Mouse (Mus musculus) embryonic facial prominence, embryonic 10.5 days (tissue): ENCODE measurements around the gene Adamts6. TPM values are rescaled to one million over a fixed set of nuclear protein-coding genes. Genes with fewer than 3 reads are reported as not detected.

Experiments
- DNase-seq: peaks from one replicate; pipeline ENCODE4 v3.0.0-alpha.2; 2017; ENCODE audit warnings: low spot score
- H3K27ac ChIP-seq: fragments of 300-500 bp; sonication (generic); replicated peaks from 2 replicates; pipeline ENCODE4 v1.5.1; 2016; ENCODE audit warnings: mild to moderate bottlenecking
- H3K27me3 ChIP-seq: fragments of 300-500 bp; sonication (generic); replicated peaks from 2 replicates; pipeline ENCODE4 v1.6.1; 2016; ENCODE audit warnings: low read depth, mild to moderate bottlenecking; ENCODE audit not compliant: poor library complexity, severe bottlenecking
- H3K36me3 ChIP-seq: fragments of 300-500 bp; sonication (generic); replicated peaks from 2 replicates; pipeline ENCODE4 v1.6.1; 2016; ENCODE audit warnings: mild to moderate bottlenecking, moderate library complexity
- H3K4me1 ChIP-seq: fragments of 300-500 bp; sonication (generic); 2 replicates; pipeline ENCODE4 v1.6.1; 2016
- H3K4me3 ChIP-seq: fragments of 300-500 bp; sonication (generic); 2 replicates; pipeline ENCODE4 v1.5.1; 2016; ENCODE audit warnings: mild to moderate bottlenecking, moderate library complexity
- H3K9me3 ChIP-seq: fragments of 300-500 bp; sonication (generic); 2 replicates; pipeline ENCODE4 v1.6.1; 2016; ENCODE audit warnings: mild to moderate bottlenecking
- WGBS: fragments of 180-500 bp; shearing (Covaris S2); methylation state at CpG from one replicate; pipeline ENCODE4 v1.1.7; 2016; 5-methylcytosine and 5-hydroxymethylcytosine counted together
- polyA plus RNA-seq: library from polyadenylated mRNA; unstranded; fragments of >200 nt; fragmentation: Nextera tagmentation; extraction: Ambion mirVana; gene quantifications from 2 replicates; pipeline ENCODE4 v1.2.1, GENCODE M21; 2016

Adamts6 gene
- 2.8 and 3.6 TPM in 2 replicates for polyA plus RNA-seq

- H3K27ac ChIP-seq, result peak within 1 kb of the TSS; percentile 86
- H3K4me1 ChIP-seq, result peaks cover 30% of the 10 kb centered on the region
- no peaks in the 10 kb centered on the region for H3K9me3 ChIP-seq
- H3K36me3 ChIP-seq, result no peaks in the 10 kb centered on the region
- H3K4me3 ChIP-seq, result peak within 1 kb of the TSS; percentile 61
- no peaks in the 10 kb centered on the region for H3K27me3 ChIP-seq
- DNase-seq, result peak; percentile 50
- under 1% methylated on average over 23 of the region's 23 CpGs for WGBS
These were observed at the start of gene Adamts6 for GRCm38 (mm10) chr13:104287366-104288225. Gene Adamts6, plus strand, starts transcription at chr13:104287835.

GRCm38 (mm10) chr13:104258997-104259396, 28.6 kb upstream of the Adamts6 start:
- no peak for DNase-seq
- Histone ChIP-seq H3K36me3 (no peaks in the 10 kb centered on the region), H3K4me1 (no peaks in the 10 kb centered on the region), H3K27ac (no peak overlapping the region), H3K4me3 (no peak overlapping the region), H3K27me3 (no peaks in the 10 kb centered on the region), H3K9me3 (no peaks in the 10 kb centered on the region)
- WGBS, result 91% methylated on average over 3 of the region's 3 CpGs

DNA sequence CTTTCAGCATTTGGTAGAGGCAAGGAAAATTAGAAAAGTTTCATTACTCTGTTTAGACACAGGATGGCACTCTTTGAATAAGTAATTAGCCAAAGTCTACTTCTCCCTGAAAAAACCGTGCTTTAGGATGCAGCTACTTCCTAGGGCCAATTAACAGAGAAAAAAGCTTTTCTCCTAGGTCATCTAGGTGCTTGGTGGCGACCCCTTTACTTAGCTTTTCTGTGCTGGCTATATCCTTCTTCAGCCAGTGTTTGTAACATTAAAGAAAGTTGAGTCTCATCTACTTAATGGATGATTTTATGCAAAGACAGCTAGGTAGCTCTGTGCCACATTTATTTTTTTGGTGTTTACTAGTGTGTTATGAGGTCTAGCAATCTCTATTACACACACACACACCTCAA, 2.6 kb upstream of the Adamts6 start:
- H3K27ac ChIP-seq, result no peak overlapping the region
- no peaks in the 10 kb centered on the region for H3K36me3 ChIP-seq
- no peak overlapping the region for H3K4me3 ChIP-seq
- DNase-seq, result no peak
- H3K9me3 ChIP-seq, result no peaks in the 10 kb centered on the region
- 2% methylated on average over 2 of the region's 2 CpGs for WGBS
- H3K27me3 ChIP-seq, result no peaks in the 10 kb centered on the region
- H3K4me1 ChIP-seq, result peaks cover 30% of the 10 kb centered on the region

DNA sequence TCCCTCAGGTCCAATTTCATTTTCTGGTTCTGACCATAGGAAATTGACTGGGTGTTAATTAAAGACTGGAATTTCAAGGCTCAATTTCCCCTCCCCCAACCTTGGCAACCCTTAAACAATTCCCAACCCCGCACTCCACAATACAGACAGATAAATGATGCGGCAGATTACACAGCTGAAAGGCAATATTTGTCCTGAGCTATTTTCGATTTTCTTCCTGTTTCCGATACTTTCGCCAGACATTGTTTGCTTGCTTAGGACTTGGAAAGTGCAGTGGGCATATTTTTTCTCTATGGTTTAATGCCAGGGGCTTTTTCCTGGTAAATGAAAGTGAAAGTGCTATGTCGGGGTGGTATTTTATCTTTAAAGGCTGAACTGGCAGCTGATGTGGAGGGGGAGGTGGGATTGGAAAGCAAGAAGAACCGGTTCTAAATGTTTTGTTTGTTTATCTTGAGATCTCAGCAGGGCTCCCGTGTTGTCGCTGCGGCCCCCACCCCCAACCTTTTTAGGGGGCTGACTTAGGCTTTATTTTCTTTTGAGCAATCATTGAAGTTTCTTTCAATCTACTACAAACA, 1.8 kb upstream of the Adamts6 start:
- 2% methylated on average over 10 of the region's 10 CpGs for WGBS
- no peaks in the 10 kb centered on the region for H3K9me3 ChIP-seq
- peak; percentile 17 for DNase-seq
- H3K4me1 ChIP-seq, result peaks cover 30% of the 10 kb centered on the region
- H3K4me3 ChIP-seq, result peak overlapping the region; percentile 61
- peak overlapping the region; percentile 86 for H3K27ac ChIP-seq
- no peaks in the 10 kb centered on the region for H3K36me3 ChIP-seq
- no peaks in the 10 kb centered on the region for H3K27me3 ChIP-seq

- WGBS, result under 1% methylated on average over 4 of the region's 4 CpGs
- no peak for DNase-seq
- H3K9me3 ChIP-seq, result no peaks in the 10 kb centered on the region
- H3K27me3 ChIP-seq, result no peaks in the 10 kb centered on the region
- H3K4me1 ChIP-seq, result peaks cover 30% of the 10 kb centered on the region
- H3K36me3 ChIP-seq, result no peaks in the 10 kb centered on the region
- peak overlapping the region; percentile 86 for H3K27ac ChIP-seq
- H3K4me3 ChIP-seq, result peak overlapping the region; percentile 61
These were observed 1.3 kb upstream of the Adamts6 start for GRCm38 (mm10) chr13:104286336-104286735.

- Histone ChIP-seq H3K27me3 (no peaks in the 10 kb centered on the region), H3K4me1 (peaks cover 30% of the 10 kb centered on the region), H3K27ac (peak overlapping the region; percentile 86), H3K36me3 (no peaks in the 10 kb centered on the region), H3K9me3 (no peaks in the 10 kb centered on the region), H3K4me3 (peak overlapping the region; percentile 61)
- peak; percentile 93 for DNase-seq
- WGBS, result under 1% methylated on average over 10 of the region's 10 CpGs
These were observed 732 bp upstream of the Adamts6 start for GRCm38 (mm10) chr13:104286897-104287309.

- Histone ChIP-seq H3K9me3 (no peaks in the 10 kb centered on the region), H3K4me1 (peaks cover 30% of the 10 kb centered on the region), H3K27me3 (no peaks in the 10 kb centered on the region), H3K27ac (peak overlapping the region; percentile 86), H3K4me3 (peak overlapping the region; percentile 61), H3K36me3 (no peaks in the 10 kb centered on the region)
- DNase-seq, result peak; percentile 43
- 1% methylated on average over 7 of the region's 7 CpGs for WGBS
These were observed 708 bp downstream of the Adamts6 start for GRCm38 (mm10) chr13:104288226-104288859.

- Histone ChIP-seq H3K9me3 (no peaks in the 10 kb centered on the region), H3K4me1 (peaks cover 30% of the 10 kb centered on the region), H3K27ac (no peak overlapping the region), H3K27me3 (no peaks in the 10 kb centered on the region), H3K4me3 (peak overlapping the region; percentile 61; the same call in 1 of the 2 replicates), H3K36me3 (no peaks in the 10 kb centered on the region)
- DNase-seq, result no peak
These were observed 1.5 kb downstream of the Adamts6 start for GRCm38 (mm10) chr13:104289176-104289575.

DNA sequence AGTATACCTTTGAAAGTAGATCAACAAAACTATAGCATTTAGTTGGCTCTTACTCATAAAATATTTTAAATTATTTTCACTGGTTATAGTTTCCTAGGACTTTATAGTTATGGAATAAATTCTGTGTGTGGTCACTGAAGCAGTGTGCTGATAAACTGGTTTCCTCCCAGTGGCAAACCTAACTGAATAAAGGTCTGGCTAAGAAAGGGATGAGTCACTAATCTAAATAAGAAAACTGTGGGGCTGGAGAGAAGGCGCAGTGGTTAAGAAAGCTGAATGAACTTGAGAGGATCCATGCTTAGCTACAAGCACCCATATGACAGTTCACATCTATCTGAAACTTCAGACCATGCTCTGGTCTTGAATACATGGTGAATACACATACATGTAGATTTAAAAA, 7.8 kb downstream of the Adamts6 start:
- Histone ChIP-seq H3K36me3 (peaks cover 11% of the 10 kb centered on the region; the same call in 1 of the 2 replicates), H3K27ac (no peak overlapping the region), H3K4me3 (no peak overlapping the region), H3K27me3 (no peaks in the 10 kb centered on the region), H3K9me3 (no peaks in the 10 kb centered on the region), H3K4me1 (no peaks in the 10 kb centered on the region)
- 95% methylated on average over 1 of the region's 1 CpGs for WGBS
- no peak for DNase-seq

DNA sequence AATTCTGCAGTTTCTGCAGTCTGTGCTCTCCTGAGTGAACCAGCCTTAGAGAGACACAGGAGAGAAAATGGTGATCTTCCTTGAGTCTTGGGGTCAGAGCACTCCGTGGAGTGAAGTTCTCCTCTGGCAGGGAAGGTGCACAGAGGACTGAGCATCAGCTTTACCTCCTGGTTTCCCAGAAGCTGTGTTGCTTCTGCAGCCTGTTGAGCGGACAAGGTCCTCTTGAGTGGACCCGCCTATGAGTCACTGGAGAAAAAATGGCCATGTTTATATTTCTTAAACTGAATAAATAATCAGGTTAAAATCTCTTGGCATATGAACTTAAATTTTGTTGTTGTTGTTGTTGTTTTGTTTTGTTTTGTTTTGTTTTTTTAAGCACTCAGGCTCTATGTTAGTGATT, 41.7 kb downstream of the Adamts6 start:
- H3K9me3 ChIP-seq, result no peaks in the 10 kb centered on the region
- no peak overlapping the region for H3K27ac ChIP-seq
- DNase-seq, result no peak
- H3K27me3 ChIP-seq, result no peaks in the 10 kb centered on the region
- H3K36me3 ChIP-seq, result peaks cover 12% of the 10 kb centered on the region
- no peaks in the 10 kb centered on the region for H3K4me1 ChIP-seq
- no peak overlapping the region for H3K4me3 ChIP-seq
- WGBS, result 95% methylated on average over 3 of the region's 3 CpGs

DNA sequence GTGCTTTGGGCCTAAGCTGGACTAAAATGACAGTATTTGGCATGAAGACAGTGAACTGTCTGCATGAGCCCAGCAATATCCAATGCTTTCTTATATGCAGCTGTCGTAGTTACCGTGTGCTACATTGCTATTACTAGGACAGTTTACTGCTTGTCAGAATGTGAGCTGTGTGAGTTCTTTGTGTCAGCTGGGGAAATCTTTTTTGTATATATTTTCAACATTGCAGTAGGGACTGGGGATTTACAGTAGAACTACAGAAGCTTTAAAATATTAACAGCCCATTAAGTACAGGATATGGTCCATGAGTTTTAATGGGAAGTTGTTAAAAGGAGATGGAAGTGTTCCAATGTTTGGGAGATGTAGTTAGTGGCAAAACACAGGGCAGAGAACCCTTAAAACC, 42.1 kb downstream of the Adamts6 start:
- Histone ChIP-seq H3K36me3 (peaks cover 12% of the 10 kb centered on the region), H3K27ac (no peak overlapping the region), H3K9me3 (no peaks in the 10 kb centered on the region), H3K27me3 (no peaks in the 10 kb centered on the region), H3K4me1 (no peaks in the 10 kb centered on the region), H3K4me3 (no peak overlapping the region)
- no peak for DNase-seq
- WGBS, result 95% methylated on average over 2 of the region's 2 CpGs

DNA sequence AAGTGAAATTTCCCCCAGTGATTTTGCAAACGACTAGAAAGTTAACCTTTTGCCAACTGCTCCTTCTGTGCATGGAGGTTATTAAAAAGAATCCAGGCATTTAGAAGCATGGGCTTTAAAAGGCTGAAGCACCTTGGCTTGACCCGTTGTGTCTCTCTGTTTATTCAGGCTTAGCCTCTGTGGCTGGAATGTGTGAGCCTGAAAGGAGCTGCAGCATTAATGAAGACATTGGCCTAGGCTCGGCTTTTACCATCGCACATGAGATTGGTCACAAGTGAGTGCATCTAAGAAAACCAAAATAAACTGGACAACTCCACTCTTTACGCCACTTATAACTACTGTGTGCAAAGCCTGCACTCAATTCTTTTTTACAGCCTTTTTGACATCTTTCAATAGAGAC, 65.0 kb downstream of the Adamts6 start:
- Histone ChIP-seq H3K4me3 (no peak overlapping the region), H3K9me3 (no peaks in the 10 kb centered on the region), H3K4me1 (no peaks in the 10 kb centered on the region), H3K36me3 (peaks cover 14% of the 10 kb centered on the region), H3K27ac (no peak overlapping the region), H3K27me3 (no peaks in the 10 kb centered on the region)
- peak; percentile 15 for DNase-seq
- 53% methylated on average over 5 of the region's 5 CpGs for WGBS
